Mouse (Mus musculus) embryo, embryonic 11 days (tissue): ENCODE results near the gene Gpr179.

Experiments
- DNase-seq: peaks from one replicate; pipeline ENCODE4 v3.0.0-alpha.2; 2015

Gpr179 gene

GRCm38 (mm10) chr11:97285852-97286775 is 65.8 kb downstream of the Gpr179 start:
- no peak for DNase-seq

GRCm38 (mm10) chr11:97284854-97285253 is 67.0 kb downstream of the Gpr179 start:
- DNase-seq = no peak

GRCm38 (mm10) chr11:97282179-97282578 is 69.7 kb downstream of the Gpr179 start:
- DNase-seq = no peak
